Mouse (Mus musculus) frontal cortex, postnatal 25 days (tissue): ENCODE results near the gene Nox4.
"Not testable (repeated sequence)": the region's sequence is repeated elsewhere in the genome, so short reads cannot be mapped to it uniquely, and the experiment has no call there.

Experiments used
- DNase-seq, 2 experiments: peaks; one replicate each; pipeline ENCODE4 v3.0.0; 2022; ENCODE audit warnings: low spot score in 2 of 2

Nox4 gene

GRCm38 (mm10) chr7:87371316-87371715 lies 125.4 kb downstream of the Nox4 start:
- no peak for DNase-seq

GRCm38 (mm10) chr7:87374322-87374721 lies 128.4 kb downstream of the Nox4 start:
- no peak for DNase-seq

GRCm38 (mm10) chr7:87374935-87375334 lies 129.0 kb downstream of the Nox4 start:
- DNase-seq: no peak

GRCm38 (mm10) chr7:87397023-87397422 lies 151.1 kb downstream of the Nox4 start:
- DNase-seq: no peak

GRCm38 (mm10) chr7:87411373-87411772 lies 165.5 kb downstream of the Nox4 start:
- not testable (repeated sequence) for DNase-seq

GRCm38 (mm10) chr7:87413271-87413670 lies 167.4 kb downstream of the Nox4 start:
- no peak for DNase-seq
